Mouse (Mus musculus): ENCODE data around the gene Sfxn3.

The Sfxn3 gene

DNA sequence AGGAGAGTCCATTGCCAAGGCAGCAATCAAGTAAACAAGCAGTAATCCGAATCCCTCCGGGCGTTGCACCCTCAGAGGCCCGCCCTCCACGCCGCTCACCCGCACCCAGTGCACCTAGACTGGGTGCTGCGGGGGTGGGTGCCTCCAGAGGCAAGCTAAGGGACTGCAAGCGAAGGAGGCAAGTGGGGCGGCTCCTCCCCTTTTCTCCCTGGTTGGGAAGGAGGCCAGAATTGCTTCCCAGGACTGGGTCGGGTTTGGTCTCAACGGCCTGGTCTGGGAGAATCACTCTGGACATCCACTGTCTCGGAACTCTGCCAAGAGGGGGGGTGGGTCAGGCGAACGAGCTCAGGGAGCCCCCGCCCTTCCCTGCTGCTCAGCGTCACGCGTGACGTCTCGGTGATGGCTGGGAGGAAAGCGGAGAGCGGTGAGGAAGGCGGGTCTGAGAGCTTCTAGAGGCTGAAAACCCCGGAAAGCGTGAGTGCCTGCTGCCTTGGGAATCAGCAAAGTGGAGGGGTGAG is at the start of gene Sfxn3:
TSS of gene Sfxn3 (plus strand) at position 87 of the 518 bp plus-strand sequence.
- peak; percentile 98 to 99 for DNase-seq

DNA sequence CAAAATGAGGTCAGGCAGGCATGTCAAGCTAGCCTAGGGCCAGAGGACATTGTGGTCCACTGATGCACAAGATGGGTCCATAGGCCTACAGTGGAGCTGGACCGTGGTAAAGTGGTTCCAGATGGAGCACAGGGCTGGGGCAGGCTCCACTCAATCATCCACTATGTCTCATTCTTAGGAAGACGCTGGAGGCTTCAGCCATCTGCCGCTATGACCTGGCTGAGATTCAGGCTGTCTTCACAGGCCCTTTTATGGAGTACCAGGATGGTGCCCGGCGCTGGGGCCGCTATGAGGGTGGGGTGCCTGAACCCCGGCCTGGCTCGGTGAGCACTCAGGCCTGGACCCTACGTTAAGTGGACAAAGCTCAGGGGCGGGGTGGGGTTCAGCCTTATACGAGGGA is 49.5 kb upstream of the Sfxn3 start:
- DNase-seq: peak in 1 of 2 experiments; percentile 38

DNA sequence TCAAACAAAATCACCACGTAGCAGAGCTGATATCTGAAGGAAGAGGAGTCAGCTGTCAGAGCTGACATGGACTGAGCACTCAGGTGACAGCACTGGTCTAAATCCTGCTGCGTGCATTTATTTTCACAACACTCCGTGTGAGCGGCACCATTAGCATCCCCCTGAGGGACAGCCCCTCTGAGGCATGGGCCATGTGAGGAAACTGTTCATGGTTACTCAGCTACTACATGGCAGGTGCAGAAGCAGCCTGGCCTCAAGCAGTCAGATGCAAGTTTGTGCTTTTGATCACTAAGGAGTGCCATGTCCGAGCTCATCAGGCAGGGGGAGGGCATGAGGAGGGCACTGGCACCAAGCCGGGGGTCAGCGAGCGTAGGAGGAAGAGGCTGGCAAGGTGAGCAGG is 47.7 kb upstream of the Sfxn3 start:
- no peak for DNase-seq

GRCm38 (mm10) chr19:45002301-45002700 is 45.0 kb upstream of the Sfxn3 start:
- peak in 1 of 2 experiments; percentile 49 for DNase-seq

DNA sequence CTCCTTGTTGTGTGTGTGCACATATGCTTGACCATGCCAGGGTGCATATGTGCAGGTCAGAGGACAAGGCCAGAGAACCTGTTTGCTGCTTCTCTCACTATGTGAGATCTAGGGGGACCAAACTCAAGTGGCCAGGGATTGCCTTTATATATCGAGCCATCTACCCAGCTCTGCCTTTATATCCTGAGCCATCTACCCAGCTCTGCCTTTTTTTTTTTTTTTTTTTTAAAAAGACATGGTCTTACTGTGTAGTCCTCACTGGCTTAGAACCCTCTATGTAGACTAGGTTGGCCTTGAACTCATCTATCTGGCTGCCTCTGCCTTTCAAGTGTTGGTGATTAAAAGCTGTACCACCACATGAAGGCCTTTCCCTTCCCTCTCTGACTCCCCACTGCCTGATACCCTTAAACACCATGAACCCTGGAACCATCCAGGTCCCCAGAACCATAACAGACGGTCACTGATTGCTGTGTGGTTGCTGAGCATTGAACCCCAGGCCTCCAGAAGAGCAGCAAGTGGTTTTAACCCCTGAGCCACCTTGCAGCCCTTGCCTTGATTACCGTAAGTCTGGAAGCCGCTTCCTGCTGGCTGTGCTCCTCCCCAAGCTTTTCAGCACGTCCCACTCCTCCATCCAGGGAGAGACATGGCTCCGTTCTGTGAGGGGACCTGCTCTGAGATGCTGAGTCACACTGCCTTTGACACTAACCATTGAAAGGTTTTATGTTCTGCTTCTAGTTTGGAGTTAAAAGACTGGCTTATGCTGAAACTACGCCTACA is 43.4 kb upstream of the Sfxn3 start:
- no peak for DNase-seq

- DNase-seq: peak in 1 of 2 experiments; percentile 55
These were observed 41.9 kb upstream of the Sfxn3 start, which contains the start of gene Twnk for GRCm38 (mm10) chr19:45005444-45005843. Twnk (plus strand) TSS chr19:45005663.

- peak; percentile 98 to 99 for DNase-seq
These were observed 41.2 kb upstream of the Sfxn3 start, which contains the start of gene Mrpl43 for GRCm38 (mm10) chr19:45005957-45006712. Mrpl43 (minus strand) TSS chr19:45006442.

- DNase-seq: peak in 1 of 2 experiments; percentile 58
These were observed 40.3 kb upstream of the Sfxn3 start for GRCm38 (mm10) chr19:45007021-45007420.

DNA sequence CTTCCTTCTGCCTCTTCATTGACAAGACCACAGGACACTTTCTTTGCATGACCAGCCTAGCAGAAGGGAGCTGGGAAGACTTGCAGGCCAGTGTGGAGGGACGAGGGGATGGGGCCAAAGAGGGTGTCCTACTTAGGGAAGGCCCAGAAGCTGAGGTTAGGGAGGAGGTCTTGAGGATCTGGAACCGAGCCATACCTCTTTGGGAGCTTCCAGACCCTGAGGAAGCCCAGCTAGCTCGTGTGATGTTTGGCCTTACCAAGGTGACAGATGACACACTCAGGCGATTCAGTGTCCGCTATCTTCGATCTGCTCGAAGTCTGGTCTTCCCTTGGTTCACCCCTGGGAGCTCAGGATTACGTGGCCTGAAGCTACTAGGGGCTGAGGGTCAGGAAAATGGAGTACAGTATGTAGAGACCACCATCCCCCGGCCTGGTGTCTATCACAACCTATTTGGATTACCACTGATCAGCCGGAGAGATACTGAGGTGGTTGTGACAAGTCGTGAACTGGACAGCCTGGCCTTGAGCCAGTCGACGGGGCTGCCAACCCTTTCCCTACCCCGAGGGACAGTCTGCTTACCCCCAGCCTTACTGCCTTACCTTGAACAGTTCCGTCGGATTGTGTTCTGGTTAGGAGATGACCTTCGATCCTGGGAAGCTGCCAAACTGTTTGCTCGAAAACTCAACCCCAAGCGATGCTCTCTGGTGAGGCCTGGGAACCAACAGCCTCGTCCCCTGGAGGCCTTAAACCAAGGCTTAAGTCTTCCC is 39.7 kb upstream of the Sfxn3 start:
- peak in 1 of 2 experiments; percentile 38 for DNase-seq

GRCm38 (mm10) chr19:45010646-45011045 is 36.7 kb upstream of the Sfxn3 start:
- no peak for DNase-seq

DNA sequence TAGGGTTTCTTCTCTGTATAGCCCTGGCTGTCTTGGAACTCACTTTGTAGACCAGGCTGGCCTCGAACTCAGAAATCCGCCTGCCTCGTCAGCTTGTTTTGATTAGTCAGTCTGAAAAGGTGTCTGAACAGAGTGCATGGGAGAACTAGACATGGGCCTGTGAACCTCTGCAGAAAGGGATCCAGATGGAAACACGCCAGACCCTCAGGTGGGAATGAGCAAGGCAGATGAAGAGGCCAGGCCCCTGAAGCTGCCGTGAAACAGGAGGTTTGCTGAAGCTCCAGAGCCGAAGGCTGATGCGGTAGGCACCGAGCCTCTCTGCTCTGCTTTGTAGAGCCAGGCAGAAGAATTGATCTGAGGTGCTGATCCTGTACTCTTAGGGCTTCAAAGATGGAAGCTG is 35.1 kb upstream of the Sfxn3 start:
- no peak for DNase-seq

DNA sequence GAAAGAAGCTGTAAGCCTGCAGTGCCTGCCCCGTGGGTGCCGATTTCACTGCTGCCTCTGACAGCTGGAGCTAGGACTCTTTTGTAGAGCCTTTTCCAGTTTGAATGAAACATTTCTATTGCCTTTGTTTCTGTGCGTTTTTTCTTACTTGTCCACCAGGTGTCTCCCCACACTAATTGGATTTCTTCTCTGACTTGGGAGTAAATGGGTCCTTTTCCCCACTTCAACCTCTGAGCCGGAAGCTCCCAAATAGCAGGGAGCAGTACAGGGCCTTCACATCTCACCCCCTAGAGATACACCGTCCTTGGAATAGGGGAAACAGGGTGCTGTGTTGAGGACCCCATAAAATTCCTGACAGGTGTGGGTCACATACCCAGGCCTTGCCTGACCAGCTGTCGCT is 34.7 kb upstream of the Sfxn3 start:
- peak in 1 of 2 experiments; percentile 49 for DNase-seq

GRCm38 (mm10) chr19:45013581-45014225 is 33.6 kb upstream of the Sfxn3 start:
- no peak for DNase-seq

- no peak for DNase-seq
These were observed 32.9 kb upstream of the Sfxn3 start, which contains the start of gene Lzts2 for GRCm38 (mm10) chr19:45014335-45014971. Lzts2 (plus strand) TSS chr19:45014414.

GRCm38 (mm10) chr19:45014981-45015402 is 32.3 kb upstream of the Sfxn3 start:
- peak; percentile 72 to 76 for DNase-seq

- peak; percentile 73 to 74 for DNase-seq
These were observed 31.6 kb upstream of the Sfxn3 start for GRCm38 (mm10) chr19:45015518-45016281.

GRCm38 (mm10) chr19:45016341-45017215 is 30.7 kb upstream of the Sfxn3 start:
- peak; percentile 92 to 95 for DNase-seq

DNA sequence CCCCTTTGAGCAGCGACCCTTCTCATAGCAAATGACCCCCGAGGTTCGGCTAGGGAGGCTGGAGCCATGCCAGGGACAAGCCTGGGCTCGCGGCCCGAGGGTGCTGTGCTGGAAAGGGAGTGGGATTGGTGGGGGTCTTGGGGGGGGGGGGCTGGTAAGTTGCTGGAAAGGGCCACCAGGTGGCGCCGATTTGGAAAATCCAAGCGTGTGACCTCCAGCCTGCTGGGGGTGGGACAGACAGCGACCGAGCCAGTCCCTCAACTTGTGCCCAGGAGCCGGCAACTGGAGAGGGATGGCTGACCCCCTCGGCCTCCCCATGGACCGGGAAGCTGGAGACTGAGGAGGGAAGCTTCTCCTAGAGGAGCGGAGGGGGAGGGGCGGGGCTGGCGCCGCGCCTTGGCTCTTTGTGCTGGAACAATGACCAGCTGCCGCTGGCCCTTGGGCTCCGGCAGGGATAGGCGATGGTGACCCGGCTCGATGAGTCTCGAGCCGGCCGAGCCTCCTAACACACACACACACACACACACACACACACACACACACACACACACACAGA is 30.0 kb upstream of the Sfxn3 start:
- DNase-seq: peak; percentile 89 to 92

- DNase-seq: peak; percentile 88 to 91
These were observed 29.4 kb upstream of the Sfxn3 start for GRCm38 (mm10) chr19:45017909-45018308.

Data from cerebellum, postnatal 14 days (tissue).